In the genomic region with DNA sequence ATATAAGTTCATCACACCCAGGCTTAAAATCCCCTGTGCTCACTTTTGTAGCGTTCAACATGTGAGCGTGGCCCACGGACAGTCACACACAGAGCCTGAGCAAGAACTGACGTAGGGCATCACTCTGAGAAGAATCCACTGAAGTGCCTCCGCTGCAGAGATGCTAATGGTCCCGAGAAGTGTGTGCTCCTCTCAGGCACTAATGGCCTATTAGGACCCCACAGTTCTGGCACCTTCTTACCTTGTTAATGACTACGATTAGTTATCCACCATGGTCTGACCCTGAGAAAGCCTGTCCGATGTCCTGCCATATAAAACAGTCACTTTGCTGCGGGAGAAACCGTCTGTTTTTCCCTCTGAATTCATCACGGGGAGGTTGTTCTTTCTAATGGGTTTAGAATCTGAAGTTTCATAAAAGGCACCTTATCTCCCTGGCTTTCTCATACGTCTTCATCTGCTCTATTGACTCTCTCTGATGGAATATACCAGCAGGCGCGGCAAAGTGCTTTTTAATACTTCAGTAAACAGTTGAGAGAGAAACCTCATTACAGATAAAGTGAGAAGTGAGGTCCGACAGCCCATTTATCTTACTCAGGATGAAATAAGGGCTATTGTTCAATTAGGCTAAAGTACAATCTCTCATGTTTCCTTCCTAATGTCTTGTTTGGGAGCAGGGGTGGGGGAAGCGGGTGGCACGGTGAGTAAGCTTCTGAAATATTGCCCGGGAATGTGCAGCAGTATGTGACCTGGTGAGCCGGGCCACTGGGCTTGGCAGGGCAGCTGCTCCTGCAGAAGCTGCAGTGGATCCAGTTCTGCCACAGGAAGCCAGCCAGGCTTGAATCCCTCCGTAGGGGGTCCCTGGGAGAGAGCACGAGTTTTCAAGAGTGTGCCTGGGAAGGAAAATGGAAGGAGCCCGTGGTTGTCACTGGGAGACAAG, we compare ENCODE assay signal across 9 mouse cellular contexts. TPM values are rescaled to one million over a fixed set of nuclear protein-coding genes. Genes with fewer than 3 reads are reported as not detected.
DNase-seq lines count a peak whose midpoint lies in the region; ATAC-seq and TF ChIP-seq lines count a peak whose summit lies in the region.
"Had no signal": no experiment of that assay in that cellular context is flagged by ENCODE, and none has a peak within 500 bp of the region (broad histone marks: within the 10 kb centered on the region; RNA-seq: fewer than 3 reads in every experiment).

No protein-coding gene starts in this region.

- 47% methylated on average over 22 of the region's 22 CpGs for WGBS in heart, embryonic 11.5 days (ENCODE audit: insufficient replicate concordance)

- H3ac ChIP-seq in myocyte (ENCODE audit: control insufficient read depth, insufficient read length): no peak overlapping the region

- TF ChIP-seq POLR2A in myocyte (IDR thresholded peaks at IDR 0.05; ENCODE audit: insufficient read length, low read depth): peak; percentile 37

- no peaks in the 10 kb centered on the region for H3K79me2 ChIP-seq in myocyte (ENCODE audit: control insufficient read depth, insufficient read depth)

- peak; percentile 35 for DNase-seq in ovary, adult 18-20 months (ENCODE audit: low spot score)
- no peak for DNase-seq in ovary, postnatal 10 days (ENCODE audit: low spot score)
- DNase-seq in kidney, adult 9 months: peak; percentile 68
- no peak for DNase-seq in layer of hippocampus, adult 11-12 months (ENCODE audit: low spot score)
- DNase-seq in left cerebral cortex, adult 11 months (ENCODE audit: low spot score): no peak
- no peak for DNase-seq in frontal cortex, postnatal 25 days (ENCODE audit: low spot score in 2 of 2)

- no peak for ATAC-seq in heart, embryonic 11.5 days (replicated peaks; ENCODE audit: insufficient number of reproducible peaks, low FRiP score, low TSS enrichment)

- H3K9ac ChIP-seq in heart, embryonic 11.5 days (ENCODE audit: low read depth, low read length): 0 out of 2 replicates have a peak overlapping the region, but pooled peaks have one; percentile 16

- H3K4me1 ChIP-seq in heart, embryonic 11.5 days (ENCODE audit: control insufficient read depth, insufficient read depth, low read length): peaks cover 5% of the 10 kb centered on the region

- no peaks in the 10 kb centered on the region for H3K9me3 ChIP-seq in heart, embryonic 11.5 days (replicated peaks; ENCODE audit: control insufficient read depth, low read length)

- no peaks in the 10 kb centered on the region for H3K27me3 ChIP-seq in heart, embryonic 11.5 days (ENCODE audit: control insufficient read depth, insufficient read depth, low read length)
- no peaks in the 10 kb centered on the region for H3K27me3 ChIP-seq in myocyte (ENCODE audit: control insufficient read depth, insufficient read depth, insufficient read length)

- no peak overlapping the region for H3K27ac ChIP-seq in heart, embryonic 11.5 days (ENCODE audit: low read depth, low read length)

- peak overlapping the region; percentile 23 for H3K4me2 ChIP-seq in heart, embryonic 11.5 days
- H3K4me2 ChIP-seq in myocyte (ENCODE audit: low read depth): peak overlapping the region; percentile 66

- H3K4me3 ChIP-seq in heart, embryonic 11.5 days (ENCODE audit: low read depth, low read length): no peak overlapping the region
- no peak overlapping the region for H3K4me3 ChIP-seq in myocyte
- H3K4me3 ChIP-seq: erythroblast, embryonic 14.5 days had no signal

- H3K36me3 ChIP-seq in heart, embryonic 11.5 days (ENCODE audit: control insufficient read depth, insufficient read depth, low read length): no peaks in the 10 kb centered on the region
- H3K36me3 ChIP-seq in myocyte (ENCODE audit: control insufficient read depth, insufficient read depth): no peaks in the 10 kb centered on the region

TF ChIP-seq in myocyte, 11 proteins besides CTCF, POLR2A, EP300 and RAD21:
- TF ChIP-seq POLR2AphosphoS2 (IDR thresholded peaks at IDR 0.05; ENCODE audit: insufficient read length, low read depth) (no peak), CEBPB (IDR thresholded peaks at IDR 0.05; ENCODE audit: insufficient read depth, poor library complexity, severe bottlenecking) (peak; percentile 9; the same call in 1 of the 2 replicates), MYOG (IDR thresholded peaks at IDR 0.05; ENCODE audit: control insufficient read depth in 1 of 3, insufficient read depth in 1 of 3, insufficient read length in 2 of 3, low read depth in 2 of 3) (peak; percentile 89 to 99 (median 94)), TCF12 (IDR thresholded peaks at IDR 0.05; ENCODE audit: insufficient read depth, poor library complexity, severe bottlenecking) (peak; percentile 70), MYOD1 (IDR thresholded peaks at IDR 0.05; ENCODE audit: control insufficient read depth in 1 of 3, insufficient read length in 2 of 3, low read depth in 2 of 3) (peak; percentile 55 to 96 (median 93)), SRF (IDR thresholded peaks at IDR 0.05; ENCODE audit: control insufficient read depth, insufficient read length, low read depth) (no peak), TCF3 (IDR thresholded peaks at IDR 0.05; ENCODE audit: insufficient read length, low read depth) (peak; percentile 92), REST (IDR thresholded peaks at IDR 0.05; ENCODE audit: insufficient read depth, insufficient read length) (no peak)

RNA-seq across cellular contexts. Expression of gene Sh3glb1, which starts 55.5 kb away (rescaled TPM):
- 133 and 139 TPM in 2 replicates for polyA plus RNA-seq in heart, embryonic 11.5 days (2014; fragmentation: Nextera tagmentation; extraction: Ambion mirVana)
- 288 TPM for polyA plus RNA-seq in myocyte (2012; fragmentation: generic; extraction: Trizol)

Comparison
In these comparisons a context has a peak if more than half of its experiments do, and no peak if none do; other contexts are left out.
1. DNase-seq: peak in ovary, adult 18-20 months (single experiment) and kidney, adult 9 months (single experiment); none in ovary, postnatal 10 days (single experiment), layer of hippocampus, adult 11-12 months (single experiment), left cerebral cortex, adult 11 months (single experiment) and frontal cortex, postnatal 25 days (0 of 2).